Mouse (Mus musculus) E14TG2a.4 (cell line): ENCODE results near the gene Gdf15.

Source experiments
- CTCF ChIP-seq: conservative IDR thresholded peaks from 2 replicates; pipeline ENCODE4 v1.5.1; 2014; ENCODE audit warnings: low read length
- NANOG ChIP-seq: IDR thresholded peaks from 2 replicates; pipeline ENCODE4 v1.6.1; 2014; ENCODE audit warnings: borderline replicate concordance, low read length, mixed read lengths

GRCm38 (mm10) chr8:70663691-70664090, 31.4 kb upstream of the Gdf15 start:
- TF ChIP-seq CTCF (no peak), NANOG (no peak)
